ENCODE assay signal across 16 mouse cellular contexts in genomic region chr2:20563036-20563435, GRCm38 (mm10).
DNase-seq lines count a peak whose midpoint lies in the region; ATAC-seq and TF ChIP-seq lines count a peak whose summit lies in the region.
"Had no signal": no experiment of that assay in that cellular context is flagged by ENCODE, and none has a peak within 500 bp of the region (broad histone marks: within the 10 kb centered on the region; RNA-seq: fewer than 3 reads in every experiment).

No protein-coding gene starts in this region.

- WGBS in limb, embryonic 13.5 days, result 21% methylated on average over 6 of the region's 6 CpGs
- WGBS in limb, embryonic 10.5 days, result 21% methylated on average over 6 of the region's 6 CpGs
- 46% methylated on average over 6 of the region's 6 CpGs for WGBS in midbrain, embryonic 11.5 days

- peak; percentile 38 for DNase-seq in gastrocnemius, adult 2 months
- no peak for DNase-seq in gastrocnemius, postnatal 4 days (ENCODE audit: low spot score in 2 of 2)
- DNase-seq in limb, embryonic 10.5 days (ENCODE audit: low spot score), result no peak
- peak; percentile 58 for DNase-seq in embryo, embryonic 11 days
- DNase-seq in retina, postnatal 1 day, result peak; percentile 10
- no peak for DNase-seq in midbrain, embryonic 11.5 days (ENCODE audit: low spot score, missing footprints)
- DNase-seq in cerebellum, postnatal 4 days (ENCODE audit: low spot score in 2 of 2), result no peak
- DNase-seq: B cell, adult 2 months; cerebellum, postnatal 25 days; kidney, postnatal 4 days; lung, adult 18-20 months had no signal

- 0 out of 2 replicates have a peak overlapping the region, but pooled peaks have one; percentile 17 for H3K27ac ChIP-seq in gastrocnemius, adult 2 months
- no peak overlapping the region for H3K27ac ChIP-seq in limb, embryonic 13.5 days
- no peak overlapping the region for H3K27ac ChIP-seq in limb, embryonic 10.5 days
- no peak overlapping the region for H3K27ac ChIP-seq in midbrain, embryonic 11.5 days (ENCODE audit: low read depth, low read length)
- H3K27ac ChIP-seq: hindbrain, embryonic 13.5 days had no signal

- H3K4me2 ChIP-seq in limb, embryonic 13.5 days (replicated peaks), result no peak overlapping the region
- H3K4me2 ChIP-seq in midbrain, embryonic 11.5 days, result no peak overlapping the region
- H3K4me2 ChIP-seq: heart, embryonic 12.5 days; hindbrain, embryonic 13.5 days had no signal

- H3K9me3 ChIP-seq in limb, embryonic 13.5 days, result no peaks in the 10 kb centered on the region
- H3K9me3 ChIP-seq in limb, embryonic 10.5 days (replicated peaks), result no peaks in the 10 kb centered on the region
- H3K9me3 ChIP-seq in midbrain, embryonic 11.5 days (ENCODE audit: control insufficient read depth, low read length), result no peaks in the 10 kb centered on the region
- H3K9me3 ChIP-seq: heart, embryonic 12.5 days; hindbrain, embryonic 13.5 days had no signal

- intact Hi-C loops in gastrocnemius, adult 2 months (cut with DNase I), result loop anchor here (5.0 kb wide), 1 partner anchor 41 kb away; no protein-coding TSS in a partner anchor

- TF ChIP-seq CTCF in gastrocnemius, adult 2 months (IDR thresholded peaks at IDR 0.05), result no peak

- H3K27me3 ChIP-seq in limb, embryonic 13.5 days, result no peaks in the 10 kb centered on the region
- no peaks in the 10 kb centered on the region for H3K27me3 ChIP-seq in limb, embryonic 10.5 days (ENCODE audit: low read depth, poor library complexity, severe bottlenecking)
- H3K27me3 ChIP-seq in midbrain, embryonic 11.5 days (ENCODE audit: control insufficient read depth, insufficient read depth, low read length), result no peaks in the 10 kb centered on the region
- H3K27me3 ChIP-seq: heart, embryonic 12.5 days; hindbrain, embryonic 13.5 days; megakaryocyte, embryonic 14.5 days had no signal

- ATAC-seq in limb, embryonic 13.5 days (ENCODE audit: low FRiP score, low read depth), result 0 out of 2 replicates have a peak, but pooled peaks have one; percentile 40
- no peak for ATAC-seq in midbrain, embryonic 11.5 days (ENCODE audit: low FRiP score)
- ATAC-seq: forebrain, embryonic 16.5 days had no signal

- H3K4me3 ChIP-seq in gastrocnemius, adult 2 months, result peak overlapping the region; percentile 28; the same call in 1 of the 2 replicates
- H3K4me3 ChIP-seq in limb, embryonic 13.5 days, result no peak overlapping the region
- H3K4me3 ChIP-seq in limb, embryonic 10.5 days, result no peak overlapping the region
- no peak overlapping the region for H3K4me3 ChIP-seq in midbrain, embryonic 11.5 days (ENCODE audit: low read depth, low read length)
- H3K4me3 ChIP-seq: heart, embryonic 12.5 days; hindbrain, embryonic 13.5 days; megakaryocyte, embryonic 14.5 days had no signal

- no peak overlapping the region for H3K9ac ChIP-seq in limb, embryonic 13.5 days
- no peak overlapping the region for H3K9ac ChIP-seq in midbrain, embryonic 11.5 days (ENCODE audit: low read length)
- H3K9ac ChIP-seq: heart, embryonic 12.5 days; hindbrain, embryonic 13.5 days had no signal

- no peaks in the 10 kb centered on the region for H3K36me3 ChIP-seq in limb, embryonic 13.5 days
- no peaks in the 10 kb centered on the region for H3K36me3 ChIP-seq in limb, embryonic 10.5 days
- no peaks in the 10 kb centered on the region for H3K36me3 ChIP-seq in midbrain, embryonic 11.5 days (ENCODE audit: control insufficient read depth, insufficient read depth, low read length)
- H3K36me3 ChIP-seq: heart, embryonic 12.5 days; hindbrain, embryonic 13.5 days had no signal

- H3K4me1 ChIP-seq in limb, embryonic 13.5 days, result 0 out of 2 replicates have a peak, but pooled peaks cover 5% of the 10 kb centered on the region
- peaks cover 14% of the 10 kb centered on the region for H3K4me1 ChIP-seq in limb, embryonic 10.5 days
- no peaks in the 10 kb centered on the region for H3K4me1 ChIP-seq in midbrain, embryonic 11.5 days (ENCODE audit: control insufficient read depth, insufficient read depth, low read length)
- H3K4me1 ChIP-seq: hindbrain, embryonic 13.5 days; megakaryocyte, embryonic 14.5 days had no signal

Comparison
In these comparisons a context has a peak if more than half of its experiments do, and no peak if none do; other contexts are left out.
1. DNase-seq: peak in gastrocnemius, adult 2 months (single experiment), embryo, embryonic 11 days (single experiment) and retina, postnatal 1 day (single experiment); none in gastrocnemius, postnatal 4 days (0 of 2), limb, embryonic 10.5 days (single experiment), midbrain, embryonic 11.5 days (single experiment) and cerebellum, postnatal 4 days (0 of 2).